Mouse (Mus musculus): Measurements from ENCODE around the gene Hoxa6.

- TF ChIP-seq CTCF (conservative IDR thresholded peaks at IDR 0.05 in 1 of 2, IDR thresholded peaks at IDR 0.05 in 1 of 2; ENCODE audit: low read depth in 2 of 2, low read length in 2 of 2) (no peak), ZC3H11A (IDR thresholded peaks at IDR 0.05; ENCODE audit: low read depth, low read length) (no peak), NELFE (IDR thresholded peaks at IDR 0.05; ENCODE audit: low read depth, low read length) (no peak), KAT2A (IDR thresholded peaks at IDR 0.05; ENCODE audit: insufficient replicate concordance, low read length) (no peak), POLR2A (IDR thresholded peaks at IDR 0.05; ENCODE audit: low read depth, low read length) (no peak), USF2 (conservative IDR thresholded peaks at IDR 0.05; ENCODE audit: low read depth, low read length) (no peak), MAX (IDR thresholded peaks at IDR 0.05; ENCODE audit: low read length) (no peak)
These were observed 32.1 kb downstream of the Hoxa6 start for GRCm38 (mm10) chr6:52176391-52176790.

Measured in CH12.LX (cell line).